Mouse (Mus musculus): ENCODE measurements at regions not wholly inside any gene's neighbourhood (a gene's known extent, or its start where the extent isn't known, plus 50 kb on each side); places are given as distances from the start of the nearest gene placed in this dataset.
"Not testable (repeated sequence)": the region's sequence is repeated elsewhere in the genome, so short reads cannot be mapped to it uniquely, and the experiment has no call there.

DNA sequence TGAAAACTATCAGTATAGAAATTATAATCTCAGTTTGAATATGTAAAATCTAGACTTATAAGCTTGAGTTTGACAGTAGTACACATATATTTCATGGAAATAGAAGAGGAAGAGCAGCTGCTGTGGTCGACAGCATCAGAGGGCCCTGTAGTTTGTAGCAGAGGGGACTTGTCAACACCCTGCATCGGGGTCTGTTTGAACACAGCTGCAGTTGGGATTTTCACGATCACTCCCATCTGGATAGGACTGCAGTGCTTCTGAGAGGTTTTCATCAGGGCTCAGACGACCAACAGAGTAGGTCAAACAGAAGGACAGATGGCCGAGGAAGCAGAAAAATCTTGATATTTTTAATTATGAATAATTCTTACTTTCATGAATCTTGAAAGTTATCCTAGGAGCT, 523.8 kb downstream of the Tpm3-rs7 start:
- DNase-seq = no peak

DNA sequence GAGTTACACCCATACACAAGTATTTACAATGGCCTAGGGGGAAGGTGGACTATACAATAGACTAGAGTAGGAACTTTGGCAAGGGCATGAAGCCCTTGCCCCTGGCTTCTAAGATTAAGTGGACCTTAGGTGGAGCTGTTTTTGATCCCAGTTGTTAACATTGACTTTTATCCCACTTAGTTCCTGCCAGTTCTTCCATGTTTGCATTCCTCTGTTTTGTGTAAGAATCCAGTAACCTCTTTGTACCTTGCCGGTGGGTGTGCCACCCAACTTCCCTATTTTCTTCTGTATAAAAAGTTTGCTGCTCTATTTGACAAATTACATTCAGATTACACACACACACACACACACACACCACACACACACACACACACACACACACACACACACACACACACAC, 533.4 kb downstream of the Tpm3-rs7 start:
- DNase-seq = not testable (repeated sequence)

DNA sequence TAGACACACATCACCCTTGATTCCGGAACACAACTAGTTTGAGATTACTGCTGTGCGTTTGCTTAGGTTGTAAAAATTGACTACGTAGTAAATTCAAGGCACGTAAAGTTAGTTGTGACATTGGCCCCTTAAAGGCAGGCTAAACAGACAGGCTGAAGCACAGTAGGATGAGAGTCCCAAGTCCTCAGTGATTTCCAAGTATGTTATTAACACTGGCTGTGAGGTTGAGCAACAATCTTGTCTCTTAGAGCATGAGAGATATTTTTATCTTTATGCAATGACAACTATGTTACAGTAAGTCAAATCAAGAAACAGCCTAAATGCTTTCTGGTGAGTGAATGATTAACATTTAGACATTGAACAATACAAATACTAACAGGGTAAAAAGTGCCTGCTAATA, 538.6 kb downstream of the Tpm3-rs7 start:
- no peak for DNase-seq

DNA sequence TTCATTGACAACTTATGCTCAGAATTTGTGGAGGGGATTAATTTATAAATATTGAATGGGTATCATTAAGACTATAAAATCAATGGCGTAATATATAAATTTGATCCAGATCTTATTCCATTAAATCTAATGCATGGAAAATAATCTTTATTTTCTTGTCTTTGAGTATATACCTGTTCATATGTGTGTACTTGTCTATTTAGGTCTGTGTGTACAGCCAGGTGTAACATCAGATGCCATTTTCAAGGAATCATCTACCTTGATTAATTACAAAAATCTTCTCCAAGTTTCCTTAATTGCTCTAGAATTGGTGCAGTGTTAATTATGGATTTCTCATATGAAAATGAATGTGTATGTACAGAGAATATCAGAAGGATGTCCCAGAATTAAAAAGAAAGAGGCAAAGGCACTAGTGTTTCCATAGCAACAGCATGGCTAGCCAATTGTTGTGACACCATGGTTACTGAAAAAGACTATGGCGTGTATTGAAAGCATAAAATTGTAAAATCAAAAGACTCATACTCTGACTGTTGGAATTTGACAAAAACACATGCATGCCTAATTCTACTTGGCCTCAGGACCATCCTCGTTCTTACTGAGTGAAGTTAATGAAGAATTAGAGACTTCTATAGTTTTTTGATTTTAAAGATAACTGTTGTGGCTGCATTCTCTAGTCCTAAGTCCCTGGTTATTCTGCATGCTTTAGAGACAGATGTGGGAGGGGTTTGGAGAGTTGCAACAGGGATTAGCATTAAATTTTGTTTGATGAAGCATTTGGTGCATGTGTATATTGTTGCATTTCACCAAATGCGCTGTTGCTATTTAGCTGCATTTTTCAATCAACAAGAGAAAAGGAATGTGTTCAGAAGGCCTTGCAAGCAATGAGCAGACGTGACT, 553.0 kb downstream of the Tpm3-rs7 start:
- DNase-seq = no peak

DNA sequence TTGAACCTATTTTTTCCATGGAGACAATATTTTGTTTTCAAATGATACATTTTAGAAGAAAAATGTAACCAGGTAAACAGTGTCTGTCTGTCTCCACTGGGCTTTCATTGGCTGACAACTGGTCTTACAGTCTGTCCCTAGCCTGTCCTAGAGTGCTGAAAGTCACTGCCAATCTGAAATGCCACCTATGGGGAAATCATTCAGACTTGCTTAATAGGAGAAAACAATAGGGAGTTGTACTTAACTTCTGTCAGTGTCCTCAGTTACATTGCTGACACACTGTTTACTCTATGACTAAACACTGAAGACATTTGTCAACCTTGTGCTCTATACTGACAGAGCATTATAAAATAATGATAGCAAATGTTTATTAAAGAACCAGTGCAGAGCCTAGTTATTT, 569.2 kb downstream of the Tpm3-rs7 start:
- no peak for DNase-seq

DNA sequence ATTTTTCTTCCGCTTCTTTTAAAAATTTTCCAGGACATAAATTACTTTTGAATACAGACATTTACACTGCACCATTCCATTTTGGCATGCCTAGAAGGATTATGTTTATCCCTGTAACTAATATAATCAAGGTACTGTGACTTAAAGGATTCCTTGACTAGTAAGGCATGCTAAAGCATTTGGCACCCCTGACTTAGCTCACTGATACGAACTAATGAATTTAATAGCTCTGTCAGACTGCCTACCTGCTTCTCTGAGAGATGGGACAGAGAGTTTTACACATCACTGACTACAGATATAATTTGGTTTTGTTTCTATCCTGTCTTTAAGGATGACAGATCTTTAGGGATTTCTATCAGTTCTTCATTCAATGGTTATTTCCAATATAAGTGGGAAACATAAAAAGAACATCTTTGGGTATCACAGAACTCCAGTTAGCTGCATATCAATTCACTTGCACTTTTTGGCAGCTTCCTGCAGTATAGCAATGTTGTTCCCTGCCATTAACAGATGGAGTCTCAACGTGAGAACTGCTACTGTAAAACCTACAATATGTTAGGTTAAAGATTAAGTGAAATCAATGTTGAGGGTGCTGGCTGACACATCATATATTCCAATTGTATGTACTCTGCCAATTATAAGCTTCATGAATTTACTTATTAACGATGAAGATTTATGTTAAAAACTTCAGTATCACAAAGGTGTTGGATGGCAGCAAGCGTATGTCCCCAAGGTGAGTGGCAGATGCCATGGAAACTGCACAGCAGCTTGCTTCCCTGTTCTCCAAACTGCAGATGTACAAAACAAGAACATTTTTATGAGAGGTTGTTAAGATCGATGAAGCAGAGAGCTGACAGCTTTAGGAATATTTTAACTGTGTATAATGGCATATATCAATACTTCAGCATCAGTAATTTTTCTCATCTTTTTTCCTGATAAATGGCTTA, 572.8 kb downstream of the Tpm3-rs7 start:
- DNase-seq = peak; percentile 22 to 28

DNA sequence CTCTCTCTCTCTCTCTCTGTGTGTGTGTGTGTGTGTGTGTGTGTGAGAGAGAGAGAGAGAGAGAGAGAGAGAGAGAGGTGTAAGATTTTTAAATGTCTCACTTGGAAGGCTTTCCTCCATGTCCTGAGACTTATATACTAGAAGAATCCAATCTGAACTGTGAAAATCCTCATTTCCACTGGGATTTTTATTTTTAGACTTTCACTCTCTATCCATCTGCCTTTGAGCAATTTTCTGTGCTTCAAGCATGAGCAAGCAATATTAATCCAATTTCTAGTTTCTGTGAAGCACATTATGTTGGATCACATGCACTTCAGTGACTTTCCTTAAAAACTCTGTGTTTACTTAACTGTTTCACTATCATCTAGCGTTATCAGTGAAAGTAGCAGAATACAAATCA, 616.4 kb downstream of the Tpm3-rs7 start:
- no peak for DNase-seq

DNA sequence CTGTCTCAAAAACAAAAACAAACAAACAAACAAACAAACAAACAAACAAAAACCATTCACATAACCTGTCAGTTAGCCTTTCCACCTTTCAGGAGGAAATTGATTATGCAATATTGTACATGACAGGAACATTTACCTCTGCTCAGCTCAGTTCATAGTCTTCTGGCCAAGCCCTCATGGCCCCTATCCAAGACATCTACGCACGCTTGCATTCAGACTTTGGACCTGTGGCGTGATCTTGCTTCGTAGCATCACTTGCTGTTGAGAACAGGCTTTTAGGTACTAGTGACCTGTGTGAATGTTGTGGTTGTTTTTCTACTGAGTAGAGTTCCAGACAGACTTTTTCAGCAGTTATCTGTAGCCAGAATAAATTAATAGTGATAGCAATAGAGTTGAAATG, 619.4 kb downstream of the Tpm3-rs7 start:
- no peak for DNase-seq
